Mouse (Mus musculus) heart, postnatal 0 days (tissue): ENCODE measurements around the gene 2900026A02Rik. TPM values are rescaled to one million over a fixed set of nuclear protein-coding genes. Genes with fewer than 3 reads are reported as not detected.

Experiments
- ATAC-seq: fragments of 200-750 bp; cut with Nextera tagmentation; 2 replicates; pipeline ENCODE4 v1.8.0; 2017; ENCODE audit warnings: low read depth, moderate number of reproducible peaks, moderate library complexity; ENCODE audit not compliant: insufficient read depth
- DNase-seq: peaks from one replicate; pipeline ENCODE4 v3.0.0-alpha.2; 2016; ENCODE audit warnings: low spot score
- H3K27ac ChIP-seq: fragments of 300-500 bp; sonication (generic); 2 replicates; pipeline ENCODE4 v1.5.1; 2014; ENCODE audit warnings: low read depth, mild to moderate bottlenecking
- H3K27me3 ChIP-seq: fragments of 300-500 bp; sonication (generic); 2 replicates; pipeline ENCODE4 v1.6.1; 2014; ENCODE audit warnings: low read length, mixed read lengths; ENCODE audit not compliant: control insufficient read depth, insufficient read depth
- H3K36me3 ChIP-seq: fragments of 300-500 bp; sonication (generic); replicated peaks from 2 replicates; pipeline ENCODE4 v1.6.1; 2014; ENCODE audit warnings: low read length, mixed read lengths; ENCODE audit not compliant: control insufficient read depth, insufficient read depth
- H3K4me1 ChIP-seq: fragments of 300-500 bp; sonication (generic); 2 replicates; pipeline ENCODE4 v1.6.1; 2014; ENCODE audit warnings: antibody characterized with exemption; ENCODE audit not compliant: control insufficient read depth, insufficient read depth
- H3K4me2 ChIP-seq: fragments of 300-500 bp; sonication (generic); 2 replicates; pipeline ENCODE4 v1.6.1; 2014; ENCODE audit warnings: low read depth, mild to moderate bottlenecking, low read length, moderate library complexity
- H3K4me3 ChIP-seq: fragments of 300-500 bp; sonication (generic); 2 replicates; pipeline ENCODE4 v1.5.1; 2014; ENCODE audit warnings: low read depth, low read length
- H3K9ac ChIP-seq: fragments of 300-500 bp; sonication (generic); replicated peaks from 2 replicates; pipeline ENCODE4 v1.6.1; 2014; ENCODE audit warnings: low read depth, low read length, mixed read lengths
- H3K9me3 ChIP-seq: fragments of 300-500 bp; sonication (generic); replicated peaks from 2 replicates; pipeline ENCODE4 v1.6.1; 2016; ENCODE audit warnings: low read length; ENCODE audit not compliant: control insufficient read depth
- CTCF ChIP-seq: IDR thresholded peaks from 2 replicates; pipeline ENCODE4 v1.5.1; 2016; ENCODE audit warnings: antibody characterized with exemption, control low read depth, low read depth
- EP300 ChIP-seq: IDR thresholded peaks from 2 replicates; pipeline ENCODE4 v1.6.1; 2016; ENCODE audit warnings: antibody characterized with exemption, low read depth
- WGBS: fragments of 180-500 bp; shearing (Covaris S2); extraction: QIAGEN DNeasy Blood & Tissue Kit; methylation state at CpG from one replicate; pipeline ENCODE4 v1.1.7; 2014; 5-methylcytosine and 5-hydroxymethylcytosine counted together
- polyA plus RNA-seq: library from polyadenylated mRNA; unstranded; fragments of >200 nt; fragmentation: Nextera tagmentation; extraction: Ambion mirVana; gene quantifications from 2 replicates; pipeline ENCODE4 v1.2.1, GENCODE M21; 2015
- total RNA-seq: library from RNA; depleted of rRNA; stranded (reverse); fragments of >200 nt; gene quantifications from 2 replicates; pipeline ENCODE4 v1.2.3, GENCODE M21; 2014; ENCODE audit warnings: low replicate concordance

2900026A02Rik gene
- total and polyA plus RNA-seq, 2 experiments from 2014 or later: 10.2 to 18.9 TPM

DNA sequence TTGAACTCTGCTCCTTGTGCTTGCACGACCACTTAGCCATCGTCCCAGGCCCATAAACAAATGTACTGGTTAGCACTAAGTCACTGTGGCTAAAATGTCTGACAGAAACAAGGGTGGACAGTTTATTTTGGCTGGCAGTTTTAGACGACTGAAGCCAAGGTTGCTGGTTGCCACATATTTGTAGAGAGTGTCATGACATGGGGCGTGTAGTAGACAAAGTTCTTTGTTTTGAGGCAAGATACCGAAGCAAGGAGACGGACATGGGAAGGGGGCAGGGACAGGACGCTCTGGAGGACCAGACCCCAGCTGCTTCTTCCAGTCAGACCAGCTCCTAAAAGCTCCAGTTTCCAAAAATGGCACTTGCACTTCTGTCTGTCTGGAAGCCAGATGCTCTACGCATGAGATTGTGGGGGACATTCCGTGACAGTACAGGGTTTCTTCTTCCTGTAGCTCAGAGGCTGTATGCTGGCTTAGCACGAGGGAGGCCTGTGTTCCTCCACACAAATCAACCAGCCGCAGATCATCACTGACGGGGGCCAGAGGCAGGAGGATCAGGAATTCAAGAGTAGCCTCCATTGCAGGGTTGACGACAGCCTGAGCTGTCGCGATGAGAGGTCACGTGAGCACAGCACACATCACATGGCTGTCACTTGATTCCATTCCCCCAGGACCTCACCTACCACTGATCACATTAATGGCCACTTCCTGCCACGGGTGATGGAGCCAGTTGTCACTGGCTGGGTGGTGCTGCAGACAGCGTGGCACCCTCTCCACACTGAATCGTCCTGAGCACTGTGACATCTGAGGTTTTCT is 138.5 kb downstream of the 2900026A02Rik start:
- H3K4me3 ChIP-seq: no peak overlapping the region
- ATAC-seq: peak; percentile 57
- DNase-seq: peak; percentile 56
- TF ChIP-seq CTCF (no peak), EP300 (no peak)
- H3K4me1 ChIP-seq: peaks cover 8% of the 10 kb centered on the region; the same call in 1 of the 2 replicates
- 25% methylated on average over 19 of the region's 19 CpGs for WGBS
- H3K4me2 ChIP-seq: peak overlapping the region; percentile 39
- no peaks in the 10 kb centered on the region for H3K9me3 ChIP-seq
- H3K9ac ChIP-seq: peak overlapping the region; percentile 10; the same call in 1 of the 2 replicates
- H3K27ac ChIP-seq: peak overlapping the region; percentile 37; the same call in 1 of the 2 replicates
- H3K27me3 ChIP-seq: peaks cover 8% of the 10 kb centered on the region; the same call in 1 of the 2 replicates
- H3K36me3 ChIP-seq: no peaks in the 10 kb centered on the region

GRCm38 (mm10) chr5:113081439-113081838 is 139.6 kb downstream of the 2900026A02Rik start, which contains the start of gene Crybb3:
Gene Crybb3 (minus strand): TSS chr5:113081584.
- Histone ChIP-seq H3K27me3 (peaks cover 19% of the 10 kb centered on the region), H3K36me3 (no peaks in the 10 kb centered on the region), H3K27ac (no peak within 1 kb of the TSS), H3K4me2 (peak within 1 kb of the TSS; percentile 39; the same call in 1 of the 2 replicates), H3K9me3 (no peaks in the 10 kb centered on the region), H3K9ac (0 out of 2 replicates have a peak within 1 kb of the TSS, but pooled peaks have one; percentile 10), H3K4me1 (peaks cover 8% of the 10 kb centered on the region; the same call in 1 of the 2 replicates), H3K4me3 (no peak within 1 kb of the TSS)
- no peak for TF ChIP-seq CTCF
- TF ChIP-seq EP300: no peak
- DNase-seq: no peak
- peak; percentile 44 for ATAC-seq
- whole genome bisulfite sequencing: 29% methylated on average over 8 of the region's 8 CpGs

GRCm38 (mm10) chr5:113081020-113081419 is 140.0 kb downstream of the 2900026A02Rik start:
- ATAC-seq (no peak), DNase-seq (no peak)
- no peak overlapping the region for H3K4me3 ChIP-seq
- no peak overlapping the region for H3K4me2 ChIP-seq
- H3K36me3 ChIP-seq: no peaks in the 10 kb centered on the region
- H3K9me3 ChIP-seq: no peaks in the 10 kb centered on the region
- no peak for TF ChIP-seq CTCF
- TF ChIP-seq EP300: no peak
- WGBS: 85% methylated on average over 9 of the region's 9 CpGs
- H3K27ac ChIP-seq: no peak overlapping the region
- H3K9ac ChIP-seq: no peak overlapping the region
- H3K4me1 ChIP-seq: peaks cover 8% of the 10 kb centered on the region; the same call in 1 of the 2 replicates
- peaks cover 23% of the 10 kb centered on the region for H3K27me3 ChIP-seq

- TF ChIP-seq EP300: no peak
- TF ChIP-seq CTCF: peak; percentile 61
- DNase-seq (no peak), ATAC-seq (no peak)
- H3K36me3 ChIP-seq: no peaks in the 10 kb centered on the region
- H3K27me3 ChIP-seq: peaks cover 30% of the 10 kb centered on the region
- peak overlapping the region; percentile 12; the same call in 1 of the 2 replicates for H3K4me2 ChIP-seq
- H3K9me3 ChIP-seq: no peaks in the 10 kb centered on the region
- H3K9ac ChIP-seq: no peak overlapping the region
- peaks cover 8% of the 10 kb centered on the region; the same call in 1 of the 2 replicates for H3K4me1 ChIP-seq
- H3K4me3 ChIP-seq: no peak overlapping the region
- WGBS: 24% methylated on average over 21 of the region's 21 CpGs
- H3K27ac ChIP-seq: no peak overlapping the region
Observed at GRCm38 (mm10) chr5:113079783-113080182, 141.3 kb downstream of the 2900026A02Rik start.

DNA sequence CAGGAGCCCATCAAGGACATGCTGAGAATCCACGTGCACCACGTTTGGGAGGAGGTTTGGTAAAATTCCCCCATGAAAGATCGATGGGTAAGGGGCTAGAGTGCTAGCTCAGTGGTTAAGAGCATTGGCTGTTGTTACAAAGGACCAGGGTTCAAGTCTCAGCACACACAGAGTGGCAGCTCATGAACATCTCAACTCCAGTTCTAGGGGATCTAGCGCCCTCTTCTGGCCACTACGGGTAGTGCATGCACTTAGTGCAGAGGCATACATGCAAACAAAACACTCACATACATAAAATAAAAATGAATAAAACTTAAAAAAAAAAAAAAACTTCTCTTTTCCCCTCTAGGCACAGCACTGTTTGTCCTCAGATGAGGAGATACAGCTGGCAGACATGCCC is 142.3 kb downstream of the 2900026A02Rik start:
- no peak for DNase-seq
- Histone ChIP-seq H3K9ac (no peak overlapping the region), H3K36me3 (no peaks in the 10 kb centered on the region), H3K27me3 (peaks cover 30% of the 10 kb centered on the region), H3K4me2 (no peak overlapping the region), H3K4me3 (no peak overlapping the region), H3K4me1 (peaks cover 8% of the 10 kb centered on the region; the same call in 1 of the 2 replicates), H3K27ac (no peak overlapping the region), H3K9me3 (no peaks in the 10 kb centered on the region)
- ATAC-seq: no peak
- WGBS: 60% methylated on average over 5 of the region's 5 CpGs
- TF ChIP-seq CTCF: peak; percentile 45
- TF ChIP-seq EP300: no peak
